Mouse (Mus musculus) T-helper 1 cell (primary cell): ENCODE measurements around the gene Adcy6.

ENCODE experiments used
- in situ Hi-C: fragments of 300-600 bp; cut with MboI, MseI; formaldehyde crosslinking; loops from one replicate; pipeline ENCODE4 v1.15.1; 2025; ENCODE audit warnings: high pct_unique_total_duplicates

The Adcy6 gene

GRCm38 (mm10) chr15:98628589-98629254 is 18.8 kb upstream of the Adcy6 start:
- in situ Hi-C loops = no loop called here

DNA sequence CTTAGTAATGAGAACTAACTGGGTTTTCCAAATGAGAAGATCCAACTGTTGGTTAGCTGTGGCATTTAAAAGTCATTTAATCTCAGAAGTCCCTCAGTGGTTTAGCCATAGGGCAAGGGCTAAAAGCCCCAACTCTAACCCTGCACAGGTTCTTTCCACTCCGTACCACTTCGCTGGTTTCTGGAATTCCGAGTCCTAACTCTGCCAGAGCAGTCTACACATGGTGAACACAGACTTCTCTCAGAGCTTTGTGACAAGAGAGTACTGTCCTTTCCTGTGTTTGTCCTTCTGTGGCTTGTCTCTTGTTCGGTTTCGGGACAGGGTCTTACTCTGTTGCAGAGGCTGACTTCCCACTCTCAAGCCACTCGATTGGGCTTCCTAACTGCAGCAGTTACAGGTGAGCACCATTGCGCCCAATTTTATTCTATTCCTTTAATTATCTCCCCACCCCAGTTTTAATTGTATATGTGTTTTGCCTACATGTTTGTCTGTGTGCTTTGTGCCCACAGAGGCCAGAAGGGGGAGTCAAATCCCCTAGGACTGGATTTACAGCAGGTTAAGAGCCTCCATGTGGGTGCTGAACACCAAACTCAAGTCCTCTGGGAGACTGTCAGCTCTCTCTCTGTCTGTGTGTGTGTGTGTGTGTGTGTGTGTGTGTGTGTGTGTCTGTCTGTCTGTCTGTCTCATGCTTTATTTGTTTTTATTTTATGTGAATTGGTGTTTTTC is 16.8 kb upstream of the Adcy6 start:
- in situ Hi-C loops = no loop called here

- in situ Hi-C loops = no loop called here
Measured at GRCm38 (mm10) chr15:98626078-98626477, 16.2 kb upstream of the Adcy6 start.

GRCm38 (mm10) chr15:98623361-98623821 is 13.5 kb upstream of the Adcy6 start:
- in situ Hi-C loops = no loop called here

- in situ Hi-C loops = no loop called here
Measured at GRCm38 (mm10) chr15:98622721-98623120, 12.8 kb upstream of the Adcy6 start.

DNA sequence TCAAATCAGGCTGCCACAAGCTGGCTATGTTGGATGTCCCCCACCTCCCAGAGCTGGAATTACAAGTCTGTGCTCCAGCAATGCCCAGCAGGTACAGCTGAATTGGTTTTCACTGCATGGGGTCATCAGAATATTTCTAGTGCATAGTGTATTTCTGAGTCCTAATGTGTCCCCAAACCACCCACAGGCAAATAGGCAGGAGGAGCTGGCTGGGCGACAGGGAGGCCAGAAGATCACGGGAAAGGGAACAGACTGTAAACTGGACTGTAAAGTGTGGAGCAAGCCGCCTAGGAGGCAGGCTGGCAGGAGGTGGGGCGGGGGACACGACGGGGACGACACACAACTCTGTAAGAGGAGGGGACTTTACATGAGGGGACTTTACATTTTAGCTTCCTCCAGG is 12.3 kb upstream of the Adcy6 start:
- in situ Hi-C loops = no loop called here

GRCm38 (mm10) chr15:98617176-98617537 is 7.3 kb upstream of the Adcy6 start:
- in situ Hi-C loops = loop anchor here (5.0 kb wide), 1 partner anchor 50 kb away; no protein-coding TSS in a partner anchor

GRCm38 (mm10) chr15:98616362-98617175 is 6.7 kb upstream of the Adcy6 start:
- in situ Hi-C loops = loop anchor here (5.0 kb wide), 1 partner anchor 49 kb away; no protein-coding TSS in a partner anchor

DNA sequence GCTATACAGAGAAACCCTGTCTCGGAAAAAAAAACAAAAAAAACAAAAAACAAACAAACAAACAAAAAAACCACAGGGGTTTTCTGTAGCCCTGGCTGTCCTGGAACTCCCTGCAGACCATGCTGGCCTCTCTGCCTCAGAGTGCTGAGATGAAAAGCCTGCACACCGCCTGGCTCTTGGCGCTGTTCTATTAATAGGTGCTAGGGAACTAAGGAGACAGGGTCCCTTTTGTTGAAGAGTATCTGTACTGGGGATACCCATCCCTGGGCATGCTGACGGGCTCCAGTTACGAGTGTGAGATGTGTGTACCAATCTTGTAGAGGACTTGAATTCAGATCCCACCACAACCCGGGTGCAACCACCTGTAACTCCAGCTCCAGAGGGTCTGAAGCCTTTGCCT is 5.9 kb upstream of the Adcy6 start:
- in situ Hi-C loops = loop anchor here (5.0 kb wide), 1 partner anchor 48 kb away; no protein-coding TSS in a partner anchor

- in situ Hi-C loops = loop anchor here (5.0 kb wide), 1 partner anchor 48 kb away; no protein-coding TSS in a partner anchor
Measured at GRCm38 (mm10) chr15:98614971-98615370, 5.1 kb upstream of the Adcy6 start.

DNA sequence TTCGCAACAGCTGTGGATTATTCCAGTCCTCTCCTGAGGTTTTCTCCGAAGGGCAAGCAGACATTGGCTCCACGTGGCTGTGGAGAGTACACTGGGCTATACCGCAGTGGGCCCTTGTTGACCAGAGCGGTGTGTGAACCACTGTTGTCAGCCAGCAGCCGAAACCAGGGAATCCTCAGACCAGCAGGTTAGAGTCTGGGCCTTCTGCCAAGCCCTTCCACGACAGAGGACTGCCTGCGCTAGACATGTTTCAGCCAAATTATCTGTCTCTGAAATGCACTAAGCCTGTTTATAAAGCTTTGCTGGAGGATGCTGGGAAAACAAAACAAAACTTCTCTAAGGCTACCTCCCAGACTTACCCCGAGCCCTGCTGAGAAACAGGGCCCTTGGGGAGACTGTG is 4.7 kb upstream of the Adcy6 start:
- in situ Hi-C loops = no loop called here

GRCm38 (mm10) chr15:98612229-98612628 is 2.4 kb upstream of the Adcy6 start:
- in situ Hi-C loops = no loop called here

- in situ Hi-C loops = no loop called here
Measured at GRCm38 (mm10) chr15:98610131-98610633, 306 bp upstream of the Adcy6 start.

GRCm38 (mm10) chr15:98608784-98609250 is 1.1 kb downstream of the Adcy6 start:
- in situ Hi-C loops = no loop called here

DNA sequence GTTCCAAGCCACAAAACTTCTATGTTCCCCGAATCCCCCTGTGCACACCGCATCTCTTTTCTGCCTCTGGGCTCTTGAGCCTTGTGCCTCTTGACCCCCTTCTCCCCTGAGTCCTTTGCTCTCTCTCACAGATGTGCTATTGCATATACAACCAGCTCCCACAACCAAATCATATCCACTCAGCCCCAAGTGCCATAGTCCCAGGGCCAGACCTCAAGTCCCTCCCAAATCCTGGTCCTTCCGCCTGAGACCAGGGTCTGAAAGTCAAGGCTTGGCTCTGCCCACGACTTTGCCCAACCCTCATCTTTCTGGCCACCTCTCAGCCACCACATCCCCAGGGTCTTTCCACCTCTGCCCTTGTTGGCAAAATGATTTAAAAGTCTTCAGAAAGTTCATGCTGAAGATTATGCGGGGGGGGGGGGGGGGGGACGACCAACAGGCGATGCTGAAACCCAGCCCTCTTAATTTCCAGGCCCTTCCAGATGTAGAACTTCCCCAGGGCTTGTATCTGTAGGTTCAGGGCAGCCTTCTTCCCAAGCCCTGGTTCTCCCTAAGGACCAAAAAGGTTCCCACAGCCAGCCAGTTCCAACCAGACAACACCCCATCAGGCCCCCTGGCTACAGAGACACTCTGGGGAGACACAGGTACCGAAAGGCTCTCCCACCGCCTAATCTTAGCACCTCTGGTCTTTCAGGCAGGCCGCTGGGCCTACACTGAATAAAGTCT is 1.7 kb downstream of the Adcy6 start:
- in situ Hi-C loops = no loop called here

DNA sequence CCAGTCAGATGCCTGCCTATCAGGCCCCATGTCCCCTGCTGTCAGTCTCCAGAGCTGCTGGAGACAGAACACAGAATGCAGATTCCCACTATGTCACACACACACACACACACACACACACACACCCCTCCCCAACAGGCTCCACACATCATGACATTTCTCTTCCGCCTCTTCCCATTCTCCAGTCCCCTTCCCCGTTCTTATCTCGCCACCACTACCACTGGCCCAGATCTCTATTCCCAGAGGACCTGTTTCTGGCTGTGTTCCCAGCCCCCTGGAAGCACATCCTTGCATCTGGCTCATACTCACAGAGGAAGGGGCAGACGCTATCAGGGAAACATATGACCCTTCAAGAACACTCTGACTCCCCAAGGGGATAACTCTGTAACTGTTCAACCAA is 2.3 kb downstream of the Adcy6 start:
- in situ Hi-C loops = no loop called here

GRCm38 (mm10) chr15:98606739-98607138 is 3.1 kb downstream of the Adcy6 start:
- in situ Hi-C loops = no loop called here

DNA sequence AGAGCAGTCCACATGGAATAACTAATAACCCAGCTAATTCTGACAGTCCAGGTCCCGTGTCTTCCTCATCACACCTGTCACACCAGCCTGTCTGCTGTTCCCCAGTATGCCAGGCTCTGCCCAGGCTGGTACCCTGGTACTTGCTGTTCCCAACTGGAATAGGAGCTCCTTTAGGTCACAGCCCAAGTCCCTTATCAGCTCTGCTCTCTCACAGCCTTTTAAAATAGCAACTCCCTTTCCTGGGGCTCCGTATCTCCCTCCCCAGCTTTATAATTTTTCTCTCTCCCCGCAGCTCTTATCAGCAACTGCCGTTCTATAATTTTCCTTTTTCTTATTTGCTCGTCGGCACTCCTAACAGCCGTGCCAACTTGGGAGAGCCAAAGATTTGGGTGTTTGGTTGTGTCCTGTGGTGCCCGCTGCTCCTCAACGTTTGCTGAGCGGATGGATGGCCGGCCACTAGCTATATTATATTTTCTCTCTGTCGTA is 3.8 kb downstream of the Adcy6 start:
- in situ Hi-C loops = no loop called here

- in situ Hi-C loops = no loop called here
Measured at GRCm38 (mm10) chr15:98604041-98604575, 5.8 kb downstream of the Adcy6 start.

- in situ Hi-C loops = no loop called here
Measured at GRCm38 (mm10) chr15:98602921-98603458, 6.9 kb downstream of the Adcy6 start.
